Mouse (Mus musculus): ENCODE measurements around the gene Cd248. TPM values are rescaled to one million over a fixed set of nuclear protein-coding genes. Genes with fewer than 3 reads are reported as not detected.

Gene Cd248
- polyA plus RNA-seq, 1 experiment from 2014 or later: 30.6 TPM

DNA sequence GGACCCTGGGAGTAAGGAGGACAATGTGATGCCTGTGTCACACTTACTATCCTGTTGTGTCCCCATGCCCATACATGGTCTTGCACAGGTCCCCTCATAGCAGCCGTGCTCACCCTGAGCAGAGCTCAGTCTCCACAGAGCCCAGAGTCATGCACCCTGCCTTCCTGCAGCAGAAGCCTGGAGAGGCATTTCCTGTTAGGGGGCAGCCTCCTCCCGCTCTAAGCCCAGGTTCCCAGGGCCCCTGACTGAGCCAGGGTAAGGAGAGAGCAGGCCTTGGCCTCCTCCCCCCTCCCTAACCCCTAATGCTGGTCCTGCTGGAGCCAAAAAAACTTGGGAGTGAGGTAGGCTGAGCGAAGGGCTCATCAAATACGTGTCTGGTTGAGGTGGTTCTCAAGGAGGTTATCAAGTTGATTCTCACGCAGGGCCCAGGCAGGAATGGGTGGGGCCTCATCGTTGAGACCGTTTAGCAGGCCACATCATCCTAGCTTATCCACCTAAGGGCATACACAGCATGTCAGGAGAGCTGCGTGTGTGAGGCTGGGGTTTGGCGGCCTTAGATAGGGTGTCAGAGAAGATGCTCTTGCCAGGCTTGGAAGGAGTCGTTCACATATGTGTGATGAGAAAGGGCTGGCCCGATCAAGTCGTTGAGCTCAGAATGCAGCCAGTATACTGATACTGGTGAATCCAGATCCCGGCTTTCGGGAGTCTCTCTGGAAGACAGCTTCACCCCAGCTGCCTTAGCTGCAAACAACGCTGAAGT, 658 bp upstream of the Cd248 start:
- no peaks in the 10 kb centered on the region for H3K36me3 ChIP-seq
- H3K27ac ChIP-seq: peak overlapping the region; percentile 99
- H3K4me2 ChIP-seq: peak overlapping the region; percentile 99
- peaks cover 57% of the 10 kb centered on the region for H3K4me1 ChIP-seq (replicated peaks)
- 3% methylated on average over 15 of the region's 15 CpGs for whole genome bisulfite sequencing
- H3K4me3 ChIP-seq (replicated peaks): peak overlapping the region; percentile 69
- peak overlapping the region; percentile 86 for H3K9ac ChIP-seq (replicated peaks)
- H3K9me3 ChIP-seq: no peaks in the 10 kb centered on the region
- H3K27me3 ChIP-seq: peaks cover 9% of the 10 kb centered on the region
- ATAC-seq (ENCODE audit: insufficient number of reproducible peaks, insufficient read depth, low FRiP score, low TSS enrichment, low read depth): 0 out of 2 replicates have a peak, but pooled peaks have one; percentile 4

DNA sequence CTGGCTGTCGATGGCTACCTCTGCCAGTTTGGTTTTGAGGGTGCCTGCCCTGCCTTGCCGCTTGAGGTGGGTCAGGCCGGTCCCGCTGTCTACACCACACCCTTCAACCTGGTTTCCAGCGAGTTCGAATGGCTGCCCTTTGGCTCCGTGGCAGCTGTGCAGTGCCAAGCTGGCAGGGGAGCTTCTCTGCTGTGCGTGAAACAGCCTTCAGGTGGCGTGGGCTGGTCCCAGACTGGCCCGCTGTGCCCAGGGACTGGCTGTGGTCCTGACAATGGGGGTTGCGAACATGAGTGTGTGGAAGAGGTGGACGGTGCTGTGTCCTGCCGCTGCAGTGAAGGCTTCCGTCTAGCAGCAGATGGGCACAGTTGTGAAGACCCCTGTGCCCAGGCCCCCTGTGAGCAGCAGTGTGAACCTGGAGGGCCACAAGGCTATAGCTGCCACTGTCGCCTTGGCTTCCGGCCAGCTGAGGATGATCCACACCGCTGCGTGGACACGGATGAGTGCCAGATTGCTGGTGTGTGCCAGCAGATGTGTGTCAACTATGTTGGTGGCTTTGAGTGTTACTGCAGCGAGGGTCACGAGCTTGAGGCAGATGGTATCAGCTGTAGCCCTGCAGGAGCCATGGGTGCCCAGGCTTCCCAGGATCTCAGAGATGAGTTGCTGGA, 824 bp downstream of the Cd248 start:
- peak overlapping the region; percentile 99 for H3K27ac ChIP-seq
- H3K9ac ChIP-seq (replicated peaks): peak overlapping the region; percentile 86
- peaks cover 64% of the 10 kb centered on the region for H3K4me1 ChIP-seq (replicated peaks)
- ATAC-seq (ENCODE audit: insufficient number of reproducible peaks, insufficient read depth, low FRiP score, low TSS enrichment, low read depth): no peak
- no peaks in the 10 kb centered on the region for H3K9me3 ChIP-seq
- H3K4me2 ChIP-seq: peak overlapping the region; percentile 99
- H3K4me3 ChIP-seq (replicated peaks): peak overlapping the region; percentile 69
- 38% methylated on average over 21 of the region's 21 CpGs for WGBS
- no peaks in the 10 kb centered on the region for H3K36me3 ChIP-seq
- peaks cover 9% of the 10 kb centered on the region for H3K27me3 ChIP-seq

DNA sequence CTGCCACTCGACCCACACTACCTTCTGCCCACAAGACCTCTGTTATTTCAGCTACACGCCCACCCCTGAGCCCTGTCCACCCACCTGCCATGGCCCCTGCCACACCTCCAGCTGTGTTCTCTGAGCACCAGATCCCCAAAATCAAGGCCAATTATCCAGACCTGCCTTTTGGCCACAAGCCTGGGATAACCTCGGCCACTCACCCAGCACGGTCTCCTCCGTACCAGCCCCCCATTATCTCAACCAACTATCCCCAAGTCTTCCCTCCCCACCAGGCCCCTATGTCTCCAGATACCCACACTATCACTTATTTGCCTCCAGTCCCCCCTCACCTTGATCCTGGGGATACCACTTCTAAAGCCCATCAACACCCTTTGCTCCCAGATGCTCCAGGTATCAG, 1.6 kb downstream of the Cd248 start:
- Histone ChIP-seq H3K4me1 (replicated peaks) (peaks cover 62% of the 10 kb centered on the region), H3K36me3 (no peaks in the 10 kb centered on the region), H3K4me3 (replicated peaks) (peak overlapping the region; percentile 69), H3K9me3 (no peaks in the 10 kb centered on the region), H3K4me2 (peak overlapping the region; percentile 99), H3K27ac (peak overlapping the region; percentile 99; the same call in 1 of the 2 replicates), H3K27me3 (peaks cover 15% of the 10 kb centered on the region), H3K9ac (replicated peaks) (no peak overlapping the region; the same call in 1 of the 2 replicates)
- 67% methylated on average over 5 of the region's 5 CpGs for WGBS
- no peak for ATAC-seq (ENCODE audit: insufficient number of reproducible peaks, insufficient read depth, low FRiP score, low TSS enrichment, low read depth)

DNA sequence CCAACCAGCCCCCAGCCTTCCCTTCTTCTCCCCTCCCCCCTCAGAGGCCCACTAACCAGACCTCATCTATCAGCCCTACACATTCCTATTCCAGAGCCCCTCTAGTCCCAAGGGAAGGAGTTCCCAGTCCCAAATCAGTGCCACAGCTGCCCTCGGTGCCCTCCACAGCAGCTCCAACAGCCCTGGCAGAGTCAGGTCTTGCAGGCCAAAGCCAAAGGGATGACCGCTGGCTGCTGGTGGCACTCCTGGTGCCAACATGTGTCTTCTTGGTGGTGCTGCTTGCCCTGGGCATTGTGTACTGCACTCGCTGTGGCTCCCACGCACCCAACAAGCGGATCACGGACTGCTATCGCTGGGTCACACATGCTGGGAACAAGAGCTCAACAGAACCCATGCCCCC, 2.1 kb downstream of the Cd248 start:
- Histone ChIP-seq H3K27me3 (peaks cover 17% of the 10 kb centered on the region), H3K27ac (peak overlapping the region; percentile 99), H3K36me3 (no peaks in the 10 kb centered on the region), H3K9ac (replicated peaks) (no peak overlapping the region; the same call in 1 of the 2 replicates), H3K4me1 (replicated peaks) (peaks cover 59% of the 10 kb centered on the region), H3K4me3 (replicated peaks) (peak overlapping the region; percentile 69), H3K4me2 (peak overlapping the region; percentile 99), H3K9me3 (no peaks in the 10 kb centered on the region)
- WGBS: 75% methylated on average over 7 of the region's 7 CpGs
- no peak for ATAC-seq (ENCODE audit: insufficient number of reproducible peaks, insufficient read depth, low FRiP score, low TSS enrichment, low read depth)

DNA sequence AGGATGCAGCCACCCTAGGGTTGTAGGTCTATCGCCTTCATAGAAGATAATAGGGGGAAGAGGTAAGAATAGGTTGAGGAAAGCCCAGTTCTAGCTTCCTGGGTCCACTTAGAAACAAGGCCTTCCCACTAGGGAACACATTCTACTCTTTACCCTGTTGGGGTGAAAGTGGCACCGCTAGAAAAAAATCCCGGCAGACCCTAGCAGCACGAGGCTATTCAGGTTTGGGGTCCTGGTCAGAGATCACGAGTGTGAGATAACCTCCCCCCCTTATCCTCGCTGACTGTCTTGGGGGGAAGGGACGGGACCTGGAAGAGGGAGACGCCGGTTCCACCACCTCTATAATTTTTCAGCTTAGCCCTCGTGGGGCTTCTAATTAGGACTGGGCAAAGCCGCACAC, 3.2 kb downstream of the Cd248 start:
- peak overlapping the region; percentile 99 for H3K4me2 ChIP-seq
- no peaks in the 10 kb centered on the region for H3K36me3 ChIP-seq
- H3K9ac ChIP-seq (replicated peaks): peak overlapping the region; percentile 55
- H3K4me3 ChIP-seq (replicated peaks): peak overlapping the region; percentile 69
- ATAC-seq (ENCODE audit: insufficient number of reproducible peaks, insufficient read depth, low FRiP score, low TSS enrichment, low read depth): no peak
- peak overlapping the region; percentile 99 for H3K27ac ChIP-seq
- no peaks in the 10 kb centered on the region for H3K9me3 ChIP-seq
- H3K4me1 ChIP-seq (replicated peaks): peaks cover 52% of the 10 kb centered on the region
- 2% methylated on average over 11 of the region's 11 CpGs for WGBS
- H3K27me3 ChIP-seq: peaks cover 17% of the 10 kb centered on the region

DNA sequence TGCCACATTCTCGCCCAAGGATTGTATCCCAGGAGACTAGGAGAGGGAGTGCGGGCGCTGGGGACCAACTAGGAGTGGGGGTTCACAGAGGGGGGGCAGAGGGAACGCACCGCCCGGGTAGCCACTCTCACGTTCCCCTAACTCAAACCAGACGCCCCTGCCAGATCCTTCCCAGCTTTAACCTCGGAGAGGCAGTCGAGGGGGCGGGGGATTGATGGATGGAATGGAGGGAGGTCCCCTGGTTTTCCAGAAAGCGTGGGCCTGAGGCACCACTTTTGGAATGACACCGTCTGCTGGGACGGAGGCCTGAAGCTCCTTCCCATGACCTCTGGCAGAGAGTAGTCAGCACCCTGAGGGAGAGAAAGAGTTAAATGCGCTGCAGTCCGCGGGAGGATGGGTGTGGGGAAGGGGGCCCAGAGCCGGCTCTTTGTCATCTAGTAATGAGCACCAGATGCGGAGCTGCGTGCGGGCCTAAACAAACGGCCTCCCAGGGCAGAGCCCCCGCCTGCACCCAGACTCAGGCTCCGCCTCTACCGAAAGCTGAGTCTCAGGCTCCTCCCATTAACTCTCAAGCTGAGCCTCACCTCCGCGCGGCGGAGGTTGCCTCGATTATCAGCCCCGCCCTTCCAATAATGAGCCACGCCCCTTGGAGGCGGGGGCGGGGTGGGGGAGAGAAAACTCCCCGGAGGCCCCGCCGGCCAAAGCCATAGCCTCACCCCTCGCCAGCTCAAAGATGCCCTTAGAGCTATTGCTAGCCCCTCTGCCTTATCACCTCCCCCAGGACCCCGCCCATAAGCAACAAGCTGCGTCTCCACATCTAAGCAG, 3.9 kb downstream of the Cd248 start:
- under 1% methylated on average over 40 of the region's 40 CpGs for WGBS
- H3K4me3 ChIP-seq (replicated peaks): peak overlapping the region; percentile 69

DNA sequence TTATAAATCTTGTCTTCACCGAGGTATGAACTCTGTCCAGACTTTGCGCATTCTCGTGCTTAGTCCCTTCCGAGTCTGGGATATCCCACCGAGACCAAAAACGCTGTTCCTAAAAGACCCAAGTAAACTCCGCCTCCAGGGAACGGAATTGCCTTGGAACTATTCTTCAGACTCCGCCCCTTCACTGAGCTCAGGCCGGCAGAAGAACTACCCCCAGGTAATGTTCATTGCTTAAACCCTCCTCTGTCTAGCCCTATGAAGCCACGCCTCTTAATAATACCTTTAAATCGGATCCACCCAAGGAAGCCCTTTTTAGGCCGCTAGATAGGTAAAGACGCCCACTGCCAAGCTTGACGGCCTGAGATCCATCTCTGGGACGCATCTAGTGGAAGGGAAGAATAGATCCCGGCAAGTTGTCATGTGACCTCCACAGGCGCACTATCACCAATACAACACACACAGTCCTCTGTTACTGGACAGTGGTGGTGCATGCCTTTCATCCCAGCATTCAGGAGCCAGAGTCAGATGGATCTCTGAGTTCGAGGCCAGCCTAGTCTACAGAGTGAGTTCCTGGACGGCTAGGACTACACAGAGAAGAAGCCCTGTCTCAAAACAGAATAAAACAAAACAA, 4.6 kb downstream of the Cd248 start:
- no peaks in the 10 kb centered on the region for H3K9me3 ChIP-seq
- peaks cover 43% of the 10 kb centered on the region for H3K4me1 ChIP-seq (replicated peaks)
- H3K27ac ChIP-seq: peak overlapping the region; percentile 99
- H3K4me2 ChIP-seq: peak overlapping the region; percentile 99
- H3K27me3 ChIP-seq: peaks cover 17% of the 10 kb centered on the region
- H3K9ac ChIP-seq (replicated peaks): peak overlapping the region; percentile 27; the same call in 1 of the 2 replicates
- H3K4me3 ChIP-seq (replicated peaks): peak overlapping the region; percentile 69
- peak; percentile 7; the same call in 1 of the 2 replicates for ATAC-seq (ENCODE audit: insufficient number of reproducible peaks, insufficient read depth, low FRiP score, low TSS enrichment, low read depth)
- H3K36me3 ChIP-seq: no peaks in the 10 kb centered on the region
- under 1% methylated on average over 20 of the region's 20 CpGs for WGBS

More for the DNA sequence above, 3.9 kb downstream of the Cd248 start:
- Histone ChIP-seq H3K4me2 (peak overlapping the region; percentile 99), H3K27me3 (peaks cover 17% of the 10 kb centered on the region), H3K36me3 (no peaks in the 10 kb centered on the region), H3K4me1 (replicated peaks) (peaks cover 50% of the 10 kb centered on the region), H3K9ac (replicated peaks) (peak overlapping the region; percentile 55), H3K27ac (peak overlapping the region; percentile 99), H3K9me3 (no peaks in the 10 kb centered on the region)
- ATAC-seq (ENCODE audit: insufficient number of reproducible peaks, insufficient read depth, low FRiP score, low TSS enrichment, low read depth): peak; percentile 85

DNA sequence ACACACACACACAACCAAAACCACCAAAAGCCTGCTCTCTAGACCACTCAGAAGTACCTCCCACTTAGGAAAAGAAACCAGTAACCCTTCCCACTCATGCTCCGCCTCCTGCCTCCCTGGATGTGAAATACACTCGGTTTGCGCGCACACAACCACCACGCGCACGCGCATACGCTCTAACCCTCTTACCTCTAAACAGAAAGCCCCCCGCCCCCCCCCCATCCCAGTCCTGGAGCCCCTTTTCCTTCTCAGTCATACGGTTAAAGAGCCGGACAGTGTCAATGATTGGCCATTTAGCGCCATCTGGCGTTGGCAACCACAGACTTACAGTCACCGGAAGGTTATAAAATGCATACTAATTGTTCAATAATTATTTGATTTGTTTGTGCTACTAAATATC, 5.2 kb downstream of the Cd248 start:
- H3K27ac ChIP-seq: peak overlapping the region; percentile 99
- no peaks in the 10 kb centered on the region for H3K36me3 ChIP-seq
- H3K9me3 ChIP-seq: no peaks in the 10 kb centered on the region
- H3K9ac ChIP-seq (replicated peaks): no peak overlapping the region
- ATAC-seq (ENCODE audit: insufficient number of reproducible peaks, insufficient read depth, low FRiP score, low TSS enrichment, low read depth): peak; percentile 16; the same call in 1 of the 2 replicates
- H3K27me3 ChIP-seq: peaks cover 14% of the 10 kb centered on the region
- peak overlapping the region; percentile 69 for H3K4me3 ChIP-seq (replicated peaks)
- H3K4me2 ChIP-seq: peak overlapping the region; percentile 99
- under 1% methylated on average over 15 of the region's 15 CpGs for WGBS
- peaks cover 41% of the 10 kb centered on the region for H3K4me1 ChIP-seq (replicated peaks)

DNA sequence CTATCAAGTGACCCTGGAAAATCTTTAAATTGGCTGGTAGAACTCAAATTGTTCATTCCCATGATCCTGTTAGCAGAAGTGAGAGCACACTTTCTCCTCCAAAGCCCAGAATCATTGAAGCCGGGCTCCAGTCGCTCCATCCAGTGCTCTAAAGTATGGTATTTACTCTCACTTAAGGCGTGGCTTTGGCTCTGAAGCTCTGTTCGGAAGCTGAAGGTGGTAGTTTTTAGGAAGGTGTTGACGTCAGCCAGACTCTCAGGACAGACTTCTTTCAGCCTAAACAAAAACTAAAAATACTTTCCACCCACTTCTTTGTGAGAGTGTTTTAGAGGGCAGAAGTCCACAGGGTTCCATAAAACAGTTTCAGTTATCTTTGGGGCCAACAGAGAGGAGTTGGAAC, 5.6 kb downstream of the Cd248 start:
- H3K4me1 ChIP-seq (replicated peaks): peaks cover 37% of the 10 kb centered on the region
- H3K9me3 ChIP-seq: no peaks in the 10 kb centered on the region
- ATAC-seq (ENCODE audit: insufficient number of reproducible peaks, insufficient read depth, low FRiP score, low TSS enrichment, low read depth): no peak
- H3K27ac ChIP-seq: no peak overlapping the region
- H3K4me3 ChIP-seq (replicated peaks): no peak overlapping the region
- WGBS: 39% methylated on average over 5 of the region's 5 CpGs
- no peaks in the 10 kb centered on the region for H3K36me3 ChIP-seq
- H3K4me2 ChIP-seq: peak overlapping the region; percentile 99; the same call in 1 of the 2 replicates
- no peak overlapping the region for H3K9ac ChIP-seq (replicated peaks)
- peaks cover 13% of the 10 kb centered on the region for H3K27me3 ChIP-seq

DNA sequence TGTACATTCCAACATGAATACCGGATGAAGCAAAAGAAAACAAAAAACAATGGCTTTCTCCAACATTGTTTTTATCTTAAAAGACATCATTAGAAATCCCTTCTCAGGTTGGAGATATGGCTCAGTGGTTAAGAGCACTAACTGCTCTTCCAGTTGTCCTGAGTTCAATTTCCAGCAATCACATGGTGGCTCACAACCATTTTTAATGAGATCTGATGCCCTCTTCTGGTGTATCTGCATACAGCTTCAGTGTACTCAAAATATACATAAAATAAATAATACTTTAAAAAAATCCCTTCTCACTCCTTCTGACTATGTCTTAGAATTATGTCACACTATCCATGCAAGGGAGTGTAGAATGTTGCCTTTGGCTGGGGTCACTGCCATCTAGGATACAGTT, 11.4 kb downstream of the Cd248 start:
- no peak for ATAC-seq (ENCODE audit: insufficient number of reproducible peaks, insufficient read depth, low FRiP score, low TSS enrichment, low read depth)
- H3K36me3 ChIP-seq: no peaks in the 10 kb centered on the region
- no peak overlapping the region for H3K4me2 ChIP-seq
- no peaks in the 10 kb centered on the region for H3K9me3 ChIP-seq
- no peak overlapping the region for H3K9ac ChIP-seq (replicated peaks)
- H3K4me3 ChIP-seq (replicated peaks): no peak overlapping the region
- no peak overlapping the region for H3K27ac ChIP-seq
- WGBS: 90% methylated on average over 1 of the region's 1 CpGs
- H3K4me1 ChIP-seq (replicated peaks): no peaks in the 10 kb centered on the region
- peaks cover 56% of the 10 kb centered on the region for H3K27me3 ChIP-seq

Measured in limb, embryonic 12.5 days (tissue).